Mouse (Mus musculus) heart, adult 11 months (tissue): ENCODE data around the gene Uba1.
"Not testable (repeated sequence)": the region's sequence is repeated elsewhere in the genome, so short reads cannot be mapped to it uniquely, and the experiment has no call there.

Experiments
- DNase-seq: peaks from one replicate; pipeline ENCODE4 v3.0.0; 2022

Gene Uba1

DNA sequence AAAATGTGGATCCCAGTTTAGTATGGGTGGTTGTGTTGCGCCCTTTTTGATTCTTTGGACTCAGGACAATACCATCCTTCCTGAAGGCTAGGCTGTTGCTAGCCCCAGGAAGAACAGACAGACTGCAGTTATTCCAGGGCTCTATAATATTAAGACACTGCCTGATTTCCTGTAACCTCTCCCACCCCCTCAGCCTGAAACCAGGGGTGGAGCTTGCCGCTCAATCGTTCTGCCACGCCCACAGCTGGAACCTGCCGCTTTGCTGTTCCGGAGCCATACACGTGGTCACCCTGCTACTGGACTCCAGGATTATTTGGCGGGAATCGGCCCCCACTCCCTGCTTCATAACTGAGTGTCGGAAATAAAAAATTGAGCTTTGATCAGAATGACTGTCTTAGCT is 71.9 kb downstream of the Uba1 start:
- DNase-seq, result not testable (repeated sequence)
